Mouse (Mus musculus) liver, embryonic 11.5 days (tissue): ENCODE measurements around the gene Slc39a11. TPM values are rescaled to one million over a fixed set of nuclear protein-coding genes. Genes with fewer than 3 reads are reported as not detected.

Experiments used
- ATAC-seq: fragments of 200-750 bp; cut with Nextera tagmentation; replicated peaks from 2 replicates; pipeline ENCODE4 v1.8.0; 2017; ENCODE audit warnings: moderate number of reproducible peaks, mild to moderate bottlenecking, moderate TSS enrichment, moderate library complexity; ENCODE audit not compliant: low FRiP score
- DNase-seq: peaks from one replicate; pipeline ENCODE4 v3.0.0-alpha.2; 2017; ENCODE audit warnings: low spot score
- H3K27ac ChIP-seq: fragments of 300-500 bp; sonication (generic); 2 replicates; pipeline ENCODE4 v1.5.1; 2014; ENCODE audit warnings: mild to moderate bottlenecking, low read depth, low read length, control low read depth
- H3K27me3 ChIP-seq: fragments of 300-500 bp; sonication (generic); replicated peaks from 2 replicates; pipeline ENCODE4 v1.6.1; 2014; ENCODE audit warnings: low read length, mixed read lengths; ENCODE audit not compliant: control insufficient read depth, insufficient read depth
- H3K36me3 ChIP-seq: fragments of 300-500 bp; sonication (generic); 2 replicates; pipeline ENCODE4 v1.6.1; 2014; ENCODE audit warnings: mild to moderate bottlenecking, low read length, moderate library complexity, mixed read lengths; ENCODE audit not compliant: control insufficient read depth, insufficient read depth
- H3K4me1 ChIP-seq: fragments of 300-500 bp; sonication (generic); replicated peaks from 2 replicates; pipeline ENCODE4 v1.6.1; 2014; ENCODE audit warnings: low read length, mixed read lengths; ENCODE audit not compliant: control insufficient read depth, insufficient read depth
- H3K4me2 ChIP-seq: fragments of 300-500 bp; sonication (generic); 2 replicates; pipeline ENCODE4 v1.6.1; 2014; ENCODE audit warnings: mild to moderate bottlenecking, control low read depth, moderate library complexity
- H3K4me3 ChIP-seq: fragments of 300-500 bp; sonication (generic); 2 replicates; pipeline ENCODE4 v1.5.1; 2014; ENCODE audit warnings: low read depth, low read length, control low read depth
- H3K9ac ChIP-seq: fragments of 300-500 bp; sonication (generic); 2 replicates; pipeline ENCODE4 v1.6.1; 2014; ENCODE audit warnings: low read depth, low read length, control low read depth
- H3K9me3 ChIP-seq: fragments of 300-500 bp; sonication (generic); 2 replicates; pipeline ENCODE4 v1.6.1; 2016; ENCODE audit warnings: low read length, inconsistent platforms, mixed read lengths; ENCODE audit not compliant: control insufficient read depth
- WGBS: fragments of 180-500 bp; shearing (Covaris S2); extraction: QIAGEN DNeasy Blood & Tissue Kit; methylation state at CpG from one replicate; pipeline ENCODE4 v1.1.7; 2014; 5-methylcytosine and 5-hydroxymethylcytosine counted together
- polyA plus RNA-seq: library from polyadenylated mRNA; unstranded; fragments of >200 nt; fragmentation: Nextera tagmentation; extraction: Ambion mirVana; gene quantifications from 2 replicates; pipeline ENCODE4 v1.2.1, GENCODE M21; 2014

Slc39a11 gene
- polyA plus RNA-seq, 1 experiment from 2014 or later = 20.9 TPM

DNA sequence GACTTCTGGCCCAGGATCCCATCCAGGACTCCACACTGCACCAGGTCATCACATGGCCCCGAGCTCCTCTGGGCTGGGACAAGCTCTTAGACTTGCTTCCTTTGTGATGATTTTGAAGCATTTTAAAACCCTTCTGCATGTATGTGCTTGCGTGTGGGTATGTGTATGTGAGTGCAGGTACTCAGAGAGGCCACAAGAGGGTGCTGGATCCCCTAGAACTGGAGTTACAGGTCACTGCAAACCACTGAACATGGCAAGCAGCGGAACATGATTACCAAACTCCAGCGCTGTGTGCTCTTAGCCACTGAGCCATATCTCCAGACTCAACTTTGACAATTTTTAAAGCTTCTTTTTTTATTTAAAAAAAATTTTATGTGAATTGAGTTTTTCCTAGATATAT, 249.0 kb downstream of the Slc39a11 start:
- Histone ChIP-seq H3K4me3 (no peak overlapping the region), H3K9ac (no peak overlapping the region), H3K36me3 (peaks cover 2% of the 10 kb centered on the region; the same call in 1 of the 2 replicates), H3K4me2 (no peak overlapping the region), H3K9me3 (peaks cover 2% of the 10 kb centered on the region), H3K27ac (no peak overlapping the region), H3K27me3 (no peaks in the 10 kb centered on the region), H3K4me1 (no peaks in the 10 kb centered on the region)
- 90% methylated on average over 4 of the region's 4 CpGs for WGBS
- ATAC-seq (no peak), DNase-seq (no peak)

DNA sequence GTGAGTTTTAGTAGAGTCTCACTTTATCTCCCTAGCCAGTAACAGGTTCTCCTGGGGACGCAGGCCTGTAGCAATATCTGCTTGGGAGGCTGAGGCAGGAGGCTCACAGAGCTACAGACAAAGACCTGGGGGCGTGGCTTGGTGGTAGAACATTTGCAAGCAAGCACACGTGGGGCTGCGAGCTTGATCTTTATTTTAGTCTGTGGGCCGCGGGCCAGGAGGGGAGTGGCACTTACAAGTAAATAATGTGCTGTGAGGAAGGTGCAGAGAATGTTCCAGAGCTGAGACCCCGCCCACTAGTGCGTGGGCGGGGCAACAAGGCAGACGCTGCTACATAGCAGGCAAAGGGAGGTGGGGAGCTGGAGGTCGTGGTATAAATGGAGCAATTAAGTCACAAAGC, 250.3 kb downstream of the Slc39a11 start:
- 81% methylated on average over 11 of the region's 11 CpGs for WGBS
- Histone ChIP-seq H3K4me1 (no peaks in the 10 kb centered on the region), H3K9me3 (peaks cover 2% of the 10 kb centered on the region), H3K9ac (no peak overlapping the region), H3K36me3 (peaks cover 2% of the 10 kb centered on the region; the same call in 1 of the 2 replicates), H3K4me2 (no peak overlapping the region), H3K4me3 (no peak overlapping the region), H3K27ac (no peak overlapping the region), H3K27me3 (no peaks in the 10 kb centered on the region)
- DNase-seq (no peak), ATAC-seq (no peak)

DNA sequence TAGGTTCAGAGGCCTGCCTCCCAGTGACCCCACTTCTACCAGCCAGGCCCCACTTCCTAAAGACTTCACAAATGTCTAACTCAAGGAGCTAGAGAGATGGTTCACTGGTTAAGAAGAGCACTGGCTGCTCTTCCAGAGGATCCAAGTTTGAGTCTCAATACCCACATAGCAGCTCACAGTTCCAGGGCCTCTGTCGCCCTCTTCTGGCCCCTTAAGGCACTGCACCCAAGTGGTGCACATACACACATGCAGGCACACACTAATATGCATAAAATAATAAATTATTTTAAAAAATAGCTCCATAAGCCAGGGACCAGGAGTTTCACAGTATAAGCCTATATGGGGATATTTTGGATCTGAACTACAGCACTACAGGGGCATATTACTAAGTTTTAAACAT, 252.5 kb downstream of the Slc39a11 start:
- Histone ChIP-seq H3K4me3 (no peak overlapping the region), H3K27me3 (no peaks in the 10 kb centered on the region), H3K9me3 (peaks cover 2% of the 10 kb centered on the region), H3K27ac (no peak overlapping the region), H3K4me1 (no peaks in the 10 kb centered on the region), H3K36me3 (peaks cover 2% of the 10 kb centered on the region; the same call in 1 of the 2 replicates), H3K4me2 (no peak overlapping the region), H3K9ac (no peak overlapping the region)
- 76% methylated on average over 1 of the region's 1 CpGs for WGBS
- no peak for ATAC-seq
- DNase-seq = no peak

DNA sequence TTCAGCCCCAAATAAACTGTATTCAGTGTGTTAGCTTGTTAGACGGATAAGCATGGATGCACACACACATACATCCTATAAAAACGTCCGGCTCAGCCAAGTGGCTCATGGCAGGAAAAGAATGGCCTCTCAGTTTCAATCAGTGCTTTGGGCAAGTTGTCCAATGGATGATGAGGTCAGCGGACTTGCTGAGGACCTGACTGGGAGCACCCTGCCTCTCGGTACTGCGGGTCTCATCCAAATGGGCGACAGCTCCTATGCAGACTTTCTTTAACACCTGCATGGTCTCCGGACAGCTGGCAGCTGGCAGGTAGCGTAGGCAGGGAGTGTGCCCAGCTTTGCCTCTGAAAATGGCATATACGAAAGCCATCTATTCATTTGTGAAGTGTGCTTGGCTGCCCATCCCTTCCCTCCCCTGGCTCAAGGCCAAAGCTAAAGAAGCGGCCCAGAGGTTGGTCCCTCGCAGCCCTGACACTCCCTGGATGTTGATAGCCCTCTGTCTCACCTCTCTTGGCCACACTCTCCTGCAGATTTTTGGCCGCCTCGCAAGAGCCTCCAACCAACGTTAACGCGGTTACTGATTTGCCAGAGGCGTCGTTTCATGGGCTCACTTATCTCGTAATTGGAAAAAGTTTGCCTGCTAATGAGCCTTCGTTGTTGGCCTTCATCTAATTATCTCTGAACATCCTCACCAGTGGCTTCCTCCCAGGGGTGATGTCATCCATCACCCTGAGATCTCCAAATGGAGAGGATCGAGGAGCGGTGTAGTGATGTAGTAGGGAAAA, 256.3 kb downstream of the Slc39a11 start:
- Histone ChIP-seq H3K27me3 (no peaks in the 10 kb centered on the region), H3K36me3 (no peaks in the 10 kb centered on the region; the same call in 1 of the 2 replicates), H3K4me3 (no peak overlapping the region), H3K4me1 (no peaks in the 10 kb centered on the region), H3K9ac (no peak overlapping the region), H3K9me3 (no peaks in the 10 kb centered on the region; the same call in 1 of the 2 replicates), H3K4me2 (no peak overlapping the region), H3K27ac (no peak overlapping the region)
- no peak for ATAC-seq
- 71% methylated on average over 23 of the region's 23 CpGs for WGBS
- DNase-seq = no peak

DNA sequence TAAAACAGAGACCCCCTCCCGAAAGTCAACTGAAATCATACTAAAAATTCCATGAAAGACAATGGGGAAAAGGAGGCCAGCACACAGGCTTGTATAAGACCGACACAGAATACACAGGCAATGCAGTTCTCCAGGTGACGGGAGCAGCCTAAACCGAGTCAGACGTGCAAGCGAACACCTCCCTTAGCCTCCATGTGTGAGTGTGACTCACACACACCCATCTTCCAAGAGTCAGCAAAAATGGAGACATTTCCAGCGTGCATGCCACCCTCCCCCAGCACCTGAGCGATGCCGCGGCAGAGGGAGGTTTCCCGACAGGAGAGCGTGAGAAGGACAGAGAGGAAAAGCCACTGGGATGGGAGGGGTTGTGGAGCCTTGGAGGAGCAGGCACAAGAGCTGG, 258.2 kb downstream of the Slc39a11 start:
- H3K27me3 ChIP-seq = no peaks in the 10 kb centered on the region

DNA sequence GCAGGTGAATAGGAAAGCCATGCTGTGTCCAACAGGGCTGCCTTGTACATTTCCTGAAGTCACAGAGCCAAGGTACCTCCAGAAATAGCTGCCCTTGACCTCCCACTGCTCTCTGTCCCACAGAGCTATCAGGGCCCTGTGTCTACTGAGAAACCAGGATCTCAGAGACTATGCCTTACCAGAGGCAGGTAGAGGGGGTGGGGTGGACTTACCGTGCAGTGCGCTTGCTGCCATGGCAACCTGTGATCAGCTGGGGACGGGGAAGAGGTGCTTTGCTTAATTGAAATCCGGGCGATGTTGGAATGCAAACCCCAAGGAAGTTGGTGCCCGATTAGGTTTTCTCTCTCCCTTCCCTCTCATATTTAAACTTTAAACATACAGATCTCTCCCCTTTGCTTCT, 260.2 kb downstream of the Slc39a11 start:
- Histone ChIP-seq H3K9ac (no peak overlapping the region), H3K27ac (no peak overlapping the region), H3K4me1 (no peaks in the 10 kb centered on the region), H3K4me3 (no peak overlapping the region), H3K4me2 (no peak overlapping the region), H3K27me3 (no peaks in the 10 kb centered on the region), H3K9me3 (no peaks in the 10 kb centered on the region), H3K36me3 (no peaks in the 10 kb centered on the region)
- 61% methylated on average over 6 of the region's 6 CpGs for WGBS
- ATAC-seq = no peak
- no peak for DNase-seq

More for the DNA sequence above, 258.2 kb downstream of the Slc39a11 start:
- no peaks in the 10 kb centered on the region for H3K9me3 ChIP-seq
- ATAC-seq = no peak
- no peak overlapping the region for H3K9ac ChIP-seq
- WGBS = 88% methylated on average over 12 of the region's 12 CpGs
- H3K27ac ChIP-seq = no peak overlapping the region
- no peak for DNase-seq
- no peak overlapping the region for H3K4me2 ChIP-seq
- H3K4me3 ChIP-seq = no peak overlapping the region
- no peaks in the 10 kb centered on the region for H3K36me3 ChIP-seq
- no peaks in the 10 kb centered on the region for H3K4me1 ChIP-seq

DNA sequence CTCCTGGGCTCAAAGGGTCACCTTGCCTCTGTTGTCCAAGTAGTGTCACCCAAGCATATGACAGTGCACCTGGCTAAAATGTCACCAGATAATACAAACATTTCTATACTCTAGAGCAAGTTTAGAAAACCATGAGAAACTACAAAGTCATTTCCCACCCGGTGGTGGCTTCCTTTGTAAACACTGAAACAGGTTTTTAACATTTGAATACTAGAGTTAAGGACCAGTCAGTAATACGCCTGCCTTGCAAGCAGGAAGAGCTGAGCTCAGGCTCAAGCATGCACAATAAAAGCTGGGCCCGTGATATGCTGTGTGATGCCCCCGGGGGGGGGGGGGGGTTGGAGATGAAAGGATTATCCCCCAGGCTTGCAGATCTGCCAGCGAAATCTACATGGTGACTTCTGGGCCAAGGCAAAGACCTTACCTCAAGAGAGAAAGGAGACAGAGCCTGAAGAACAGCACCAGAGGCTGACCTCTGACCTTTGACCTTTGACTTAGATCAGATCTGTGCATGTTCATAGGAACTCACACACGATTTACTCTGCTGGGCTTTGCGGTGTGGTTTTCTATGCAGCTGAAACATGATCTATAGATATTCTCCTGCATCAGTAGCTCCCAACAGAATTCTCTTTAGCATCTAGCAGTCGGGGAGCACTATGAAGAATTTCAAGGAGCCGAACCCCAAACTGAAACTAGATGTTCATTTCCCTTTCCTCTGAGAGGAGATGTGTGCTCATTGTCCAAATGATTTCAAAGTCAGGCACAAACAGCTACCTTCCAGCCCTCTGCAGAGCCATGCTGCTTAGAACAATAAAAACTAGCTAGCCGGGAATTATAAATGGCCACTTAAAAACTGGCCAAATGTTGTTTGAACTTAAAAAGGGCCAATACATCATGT, 267.0 kb downstream of the Slc39a11 start:
- no peak for DNase-seq
- WGBS = 58% methylated on average over 10 of the region's 10 CpGs
- H3K9me3 ChIP-seq = no peaks in the 10 kb centered on the region

DNA sequence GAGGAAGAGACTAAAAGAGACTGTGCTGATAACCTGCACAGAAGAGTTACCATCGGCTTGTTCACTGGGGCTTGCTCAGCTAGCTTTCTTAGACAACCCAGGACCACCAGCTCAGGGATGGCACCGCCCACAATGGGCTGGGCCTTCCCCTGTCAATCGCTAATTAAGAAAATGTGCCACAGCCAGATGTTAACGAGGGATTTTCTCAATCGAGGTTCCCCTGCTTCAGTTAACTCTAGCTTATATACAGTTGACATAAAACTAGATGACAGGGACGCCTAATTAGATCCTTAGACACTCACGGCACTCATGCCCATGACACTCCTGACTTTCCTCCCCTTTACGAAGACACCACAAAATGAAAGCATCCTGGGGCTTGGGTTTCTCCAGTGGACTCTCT, 268.3 kb downstream of the Slc39a11 start:
- Histone ChIP-seq H3K4me3 (no peak overlapping the region), H3K4me2 (no peak overlapping the region), H3K9ac (no peak overlapping the region), H3K36me3 (no peaks in the 10 kb centered on the region), H3K9me3 (no peaks in the 10 kb centered on the region), H3K27me3 (no peaks in the 10 kb centered on the region), H3K27ac (no peak overlapping the region), H3K4me1 (no peaks in the 10 kb centered on the region)
- 72% methylated on average over 8 of the region's 8 CpGs for WGBS
- DNase-seq = no peak
- ATAC-seq = no peak

More for the DNA sequence above, 267.0 kb downstream of the Slc39a11 start:
- no peak for ATAC-seq
- Histone ChIP-seq H3K4me3 (no peak overlapping the region), H3K4me2 (no peak overlapping the region), H3K27ac (no peak overlapping the region), H3K4me1 (no peaks in the 10 kb centered on the region), H3K36me3 (no peaks in the 10 kb centered on the region), H3K9ac (no peak overlapping the region), H3K27me3 (no peaks in the 10 kb centered on the region)
